10 mouse cellular contexts compared by ENCODE assay signal in genomic region chr8:71670198-71670597, GRCm38 (mm10). TPM values are rescaled to one million over a fixed set of nuclear protein-coding genes. Genes with fewer than 3 reads are reported as not detected.
DNase-seq lines count a peak whose midpoint lies in the region; ATAC-seq lines count a peak whose summit lies in the region.
"Had no signal": no experiment of that assay in that cellular context is flagged by ENCODE, and none has a peak within 500 bp of the region (broad histone marks: within the 10 kb centered on the region; RNA-seq: fewer than 3 reads in every experiment).

No protein-coding gene starts in this region.

- no peaks in the 10 kb centered on the region for H3K36me3 ChIP-seq in heart, embryonic 16.5 days (ENCODE audit: control insufficient read depth, insufficient read depth)
- H3K36me3 ChIP-seq in hindbrain, embryonic 14.5 days (replicated peaks; ENCODE audit: control insufficient read depth, insufficient read depth): no peaks in the 10 kb centered on the region
- no peaks in the 10 kb centered on the region for H3K36me3 ChIP-seq in midbrain, embryonic 14.5 days (ENCODE audit: control insufficient read depth, insufficient read depth, low read length)

- peaks cover 44% of the 10 kb centered on the region for H3K4me1 ChIP-seq in heart, embryonic 16.5 days (ENCODE audit: control insufficient read depth, insufficient read depth, low read length)
- peaks cover 42% of the 10 kb centered on the region for H3K4me1 ChIP-seq in hindbrain, embryonic 14.5 days (replicated peaks; ENCODE audit: control insufficient read depth, insufficient read depth, low read length)
- H3K4me1 ChIP-seq in midbrain, embryonic 14.5 days (ENCODE audit: control insufficient read depth, insufficient read depth, low read length): peaks cover 42% of the 10 kb centered on the region

- no peak overlapping the region for H3K27ac ChIP-seq in heart, embryonic 16.5 days (ENCODE audit: low read length)
- peak overlapping the region; percentile 81 for H3K27ac ChIP-seq in hindbrain, embryonic 14.5 days
- peak overlapping the region; percentile 93 for H3K27ac ChIP-seq in midbrain, embryonic 14.5 days (replicated peaks; ENCODE audit: low read depth, low read length)

- peak overlapping the region; percentile 37 for H3K9ac ChIP-seq in heart, embryonic 16.5 days (ENCODE audit: low read length)
- peak overlapping the region; percentile 71 for H3K9ac ChIP-seq in hindbrain, embryonic 14.5 days
- H3K9ac ChIP-seq in midbrain, embryonic 14.5 days (replicated peaks; ENCODE audit: low read length): peak overlapping the region; percentile 81

- intact Hi-C loops in heart, postnatal 25 days (cut with DNase I): no loop called here

- ATAC-seq in heart, embryonic 16.5 days (replicated peaks; ENCODE audit: extremely low read depth, insufficient read depth, low FRiP score): no peak
- ATAC-seq in hindbrain, embryonic 14.5 days (ENCODE audit: low FRiP score): peak; percentile 7
- ATAC-seq in midbrain, embryonic 14.5 days (ENCODE audit: low FRiP score, low TSS enrichment): peak; percentile 11; the same call in 1 of the 2 replicates
- ATAC-seq in erythroblast, adult 5-6 weeks (replicated peaks; ENCODE audit: low FRiP score, poor library complexity, severe bottlenecking): no peak

- DNase-seq in heart, postnatal 25 days (ENCODE audit: low spot score): no peak
- peak; percentile 72 for DNase-seq in cerebellum, adult 9-11 months
- DNase-seq in hindbrain, embryonic 14.5 days (ENCODE audit: low spot score): no peak
- no peak for DNase-seq in midbrain, embryonic 14.5 days
- no peak for DNase-seq in adipocyte (ENCODE audit: low spot score)
- no peak for DNase-seq in urinary bladder, postnatal 10 days (ENCODE audit: low spot score)
- DNase-seq: thymus, adult 2 months had no signal

- H3K4me2 ChIP-seq in heart, embryonic 16.5 days (ENCODE audit: low read depth, low read length): peak overlapping the region; percentile 90
- H3K4me2 ChIP-seq in hindbrain, embryonic 14.5 days (replicated peaks): peak overlapping the region; percentile 73
- H3K4me2 ChIP-seq in midbrain, embryonic 14.5 days (ENCODE audit: low read length): peak overlapping the region; percentile 86

- H3K27me3 ChIP-seq in heart, embryonic 16.5 days (ENCODE audit: control insufficient read depth, insufficient read depth, low read length): peaks cover 4% of the 10 kb centered on the region
- H3K27me3 ChIP-seq in hindbrain, embryonic 14.5 days (ENCODE audit: control insufficient read depth, insufficient read depth, low read length): peaks cover 2% of the 10 kb centered on the region; the same call in 1 of the 2 replicates
- H3K27me3 ChIP-seq in midbrain, embryonic 14.5 days (ENCODE audit: control insufficient read depth, insufficient read depth, low read length): peaks cover 6% of the 10 kb centered on the region; the same call in 1 of the 2 replicates
- H3K27me3 ChIP-seq: Patski had no signal

- H3K9me3 ChIP-seq in heart, embryonic 16.5 days (replicated peaks; ENCODE audit: control insufficient read depth, low read length): no peaks in the 10 kb centered on the region
- H3K9me3 ChIP-seq in hindbrain, embryonic 14.5 days (ENCODE audit: control insufficient read depth, low read length): no peaks in the 10 kb centered on the region
- H3K9me3 ChIP-seq in midbrain, embryonic 14.5 days (ENCODE audit: control insufficient read depth, low read length): no peaks in the 10 kb centered on the region

- peak overlapping the region; percentile 62 for H3K4me3 ChIP-seq in heart, embryonic 16.5 days (ENCODE audit: low read length)
- peak overlapping the region; percentile 68 for H3K4me3 ChIP-seq in hindbrain, embryonic 14.5 days (replicated peaks; ENCODE audit: low read length)
- H3K4me3 ChIP-seq in midbrain, embryonic 14.5 days (replicated peaks; ENCODE audit: low read depth, low read length): peak overlapping the region; percentile 86

- WGBS in heart, embryonic 16.5 days: 15% methylated on average over 12 of the region's 12 CpGs
- 15% methylated on average over 8 of the region's 12 CpGs for WGBS in hindbrain, embryonic 14.5 days
- 11% methylated on average over 12 of the region's 12 CpGs for WGBS in midbrain, embryonic 14.5 days

RNA-seq across cellular contexts. Expression of gene Unc13a, which starts 1.4 kb away (rescaled TPM):
- polyA plus RNA-seq in heart, embryonic 16.5 days (2015; fragmentation: Nextera tagmentation; extraction: Ambion mirVana): 0.47 and 0.72 TPM in 2 replicates
- under 1 TPM; 0.73 to 0.83 TPM for total RNA-seq in heart, postnatal 25 days (2021)
- polyA plus RNA-seq in hindbrain, embryonic 14.5 days (2014; fragmentation: Nextera tagmentation; extraction: Ambion mirVana): 16.6 and 16.7 TPM in 2 replicates
- 17.4 and 18.9 TPM in 2 replicates for polyA plus RNA-seq in midbrain, embryonic 14.5 days (2014; fragmentation: Nextera tagmentation; extraction: Ambion mirVana)
- total RNA-seq in erythroblast, adult 5-6 weeks (2015; ENCODE audit: low replicate concordance): not detected in 2 replicates
- total RNA-seq in erythroblast, adult 5-6 weeks (2017; ENCODE audit: low replicate concordance): 0.17 and 2.4 TPM in 2 replicates

RNA-seq across cellular contexts. Expression of gene Jak3, which starts 5.9 kb away (rescaled TPM):
- 9.9 and 11.3 TPM in 2 replicates for polyA plus RNA-seq in heart, embryonic 16.5 days (2015; fragmentation: Nextera tagmentation; extraction: Ambion mirVana)
- total RNA-seq in heart, postnatal 25 days (2021): 1 to 10 TPM; 7.8 to 8.5 TPM
- 5.4 TPM in 2 replicates for polyA plus RNA-seq in hindbrain, embryonic 14.5 days (2014; fragmentation: Nextera tagmentation; extraction: Ambion mirVana)
- 2.5 and 3.6 TPM in 2 replicates for polyA plus RNA-seq in midbrain, embryonic 14.5 days (2014; fragmentation: Nextera tagmentation; extraction: Ambion mirVana)
- 1.2 and 1.9 TPM in 2 replicates for total RNA-seq in erythroblast, adult 5-6 weeks (2015; ENCODE audit: low replicate concordance)
- total RNA-seq in erythroblast, adult 5-6 weeks (2017; ENCODE audit: low replicate concordance): 0.43 and 1.4 TPM in 2 replicates

RNA-seq across cellular contexts. Expression of gene Insl3, which starts 18.8 kb away (rescaled TPM):
- 2.1 and 3.4 TPM in 2 replicates for polyA plus RNA-seq in heart, embryonic 16.5 days (2015; fragmentation: Nextera tagmentation; extraction: Ambion mirVana)
- total RNA-seq in heart, postnatal 25 days (2021): 1 to 10 TPM; 4.0 to 4.8 TPM
- 1.4 and 1.5 TPM in 2 replicates for polyA plus RNA-seq in hindbrain, embryonic 14.5 days (2014; fragmentation: Nextera tagmentation; extraction: Ambion mirVana)
- 0.89 TPM in 1 of 2 replicates, not detected in the other for polyA plus RNA-seq in midbrain, embryonic 14.5 days (2014; fragmentation: Nextera tagmentation; extraction: Ambion mirVana)
- total RNA-seq in erythroblast, adult 5-6 weeks (2015; ENCODE audit: low replicate concordance): 8.5 TPM in 1 of 2 replicates, not detected in the other
- not detected in 2 replicates for total RNA-seq in erythroblast, adult 5-6 weeks (2017; ENCODE audit: low replicate concordance)

RNA-seq across cellular contexts. Expression of gene B3gnt3, which starts 31.4 kb away (rescaled TPM):
- 4.0 and 4.3 TPM in 2 replicates for polyA plus RNA-seq in heart, embryonic 16.5 days (2015; fragmentation: Nextera tagmentation; extraction: Ambion mirVana)
- total RNA-seq in heart, postnatal 25 days (2021): 1 to 10 TPM; 5.5 to 8.0 TPM
- 0.21 and 0.41 TPM in 2 replicates for polyA plus RNA-seq in hindbrain, embryonic 14.5 days (2014; fragmentation: Nextera tagmentation; extraction: Ambion mirVana)
- polyA plus RNA-seq in midbrain, embryonic 14.5 days (2014; fragmentation: Nextera tagmentation; extraction: Ambion mirVana): 0.11 and 0.20 TPM in 2 replicates
- 6.1 and 16.5 TPM in 2 replicates for total RNA-seq in erythroblast, adult 5-6 weeks (2015; ENCODE audit: low replicate concordance)
- total RNA-seq in erythroblast, adult 5-6 weeks (2017; ENCODE audit: low replicate concordance): 11.2 and 12.9 TPM in 2 replicates

RNA-seq across cellular contexts. Expression of gene Fcho1, which starts 55.3 kb away (rescaled TPM):
- polyA plus RNA-seq in heart, embryonic 16.5 days (2015; fragmentation: Nextera tagmentation; extraction: Ambion mirVana): 7.6 and 20.4 TPM in 2 replicates
- under 1 TPM; 0.59 to 0.83 TPM for total RNA-seq in heart, postnatal 25 days (2021)
- 57.3 and 61.0 TPM in 2 replicates for polyA plus RNA-seq in hindbrain, embryonic 14.5 days (2014; fragmentation: Nextera tagmentation; extraction: Ambion mirVana)
- polyA plus RNA-seq in midbrain, embryonic 14.5 days (2014; fragmentation: Nextera tagmentation; extraction: Ambion mirVana): 66.5 and 74.6 TPM in 2 replicates
- 20.2 and 26.5 TPM in 2 replicates for total RNA-seq in erythroblast, adult 5-6 weeks (2015; ENCODE audit: low replicate concordance)
- total RNA-seq in erythroblast, adult 5-6 weeks (2017; ENCODE audit: low replicate concordance): 44.8 and 52.8 TPM in 2 replicates

Comparison
In these comparisons a context has a peak if more than half of its experiments do, and no peak if none do; other contexts are left out.
1. ATAC-seq: peak in hindbrain, embryonic 14.5 days (single experiment) and midbrain, embryonic 14.5 days (single experiment); none in heart, embryonic 16.5 days (single experiment) and erythroblast, adult 5-6 weeks (single experiment).
2. RNA of gene Unc13a, which starts 1.4 kb away (polyA plus RNA-seq): 17.4 to 18.9 TPM in midbrain, embryonic 14.5 days and 16.6 to 16.7 TPM in hindbrain, embryonic 14.5 days; 0.47 to 0.72 TPM in heart, embryonic 16.5 days; every median in the first group is over 10 times any median in the second.
3. Peak in every context shown above with its lines, with median percentiles within 50 percentile points of each other: H3K4me2 ChIP-seq, H3K4me3 ChIP-seq and H3K9ac ChIP-seq.